Comparison of ENCODE assay signal across 30 mouse cellular contexts in the genomic region with DNA sequence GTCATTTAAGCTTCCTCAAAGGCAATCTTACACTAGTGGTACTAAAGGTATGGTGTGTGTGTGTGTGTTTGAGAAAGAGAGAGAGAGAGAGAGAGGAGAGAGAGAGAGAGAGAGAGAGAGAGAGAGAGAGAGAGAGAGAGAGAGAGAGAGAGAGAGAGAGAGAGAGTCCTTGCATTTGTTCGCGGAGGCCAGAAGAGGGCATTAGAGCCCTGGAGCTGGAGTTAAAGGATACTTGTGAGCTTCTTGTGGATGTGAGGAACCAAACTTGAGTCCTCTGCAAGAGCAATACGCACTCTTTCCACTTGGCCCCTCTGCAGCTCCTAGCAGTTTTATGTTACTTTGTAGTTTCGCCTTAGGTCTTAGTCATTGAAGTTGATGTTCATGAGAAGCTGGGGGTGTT. TPM values are rescaled to one million over a fixed set of nuclear protein-coding genes. Genes with fewer than 3 reads are reported as not detected.
DNase-seq lines count a peak whose midpoint lies in the region; ATAC-seq and TF ChIP-seq lines count a peak whose summit lies in the region.
"Had no signal": no experiment of that assay in that cellular context is flagged by ENCODE, and none has a peak within 500 bp of the region (broad histone marks: within the 10 kb centered on the region; RNA-seq: fewer than 3 reads in every experiment).

No protein-coding gene starts in this region.

- TF ChIP-seq POLR2A in kidney, adult 2 months (IDR thresholded peaks at IDR 0.05; ENCODE audit: low read depth, low read length): no peak

- no peak for ATAC-seq in liver, postnatal 0 days
- no peak for ATAC-seq in liver, embryonic 11.5 days (replicated peaks; ENCODE audit: low FRiP score)
- ATAC-seq: forebrain, embryonic 13.5 days; inflammation-experienced regulatory T-cells, adult 6 months; midbrain, embryonic 16.5 days had no signal

- DNase-seq in kidney, adult 2 months: no peak
- DNase-seq in kidney, postnatal 4 days: no peak
- DNase-seq in liver, postnatal 0 days: no peak
- no peak for DNase-seq in liver, embryonic 11.5 days (ENCODE audit: low spot score)
- DNase-seq in ES-CJ7 (ENCODE audit: low read depth, low spot score) (peak; percentile 48), MEL-GATA-1-ER (ENCODE audit: extremely low read depth, low read depth) (peak; percentile 39)
- no peak for DNase-seq in right cerebral cortex, postnatal 36 days (ENCODE audit: low spot score in 2 of 2)
- no peak for DNase-seq in cerebellum, adult 8-10 months
- DNase-seq: adrenal gland, adult 8-10 months; cerebellum, adult 2 months; cerebellum, postnatal 36 days; gastrocnemius, postnatal 10 days; heart, postnatal 4 days; kidney, adult 9 months; kidney, postnatal 14 days; thymus, postnatal 14 days had no signal

- no peaks in the 10 kb centered on the region for H3K4me1 ChIP-seq in kidney, adult 2 months (ENCODE audit: control insufficient read depth, insufficient read depth, low read length)
- H3K4me1 ChIP-seq in liver, postnatal 0 days (ENCODE audit: insufficient read depth): no peaks in the 10 kb centered on the region
- peaks cover 5% of the 10 kb centered on the region; the same call in 1 of the 2 replicates for H3K4me1 ChIP-seq in liver, embryonic 11.5 days (replicated peaks; ENCODE audit: control insufficient read depth, insufficient read depth, low read length)
- H3K4me1 ChIP-seq: forebrain, embryonic 13.5 days; hindbrain, embryonic 13.5 days; limb, embryonic 10.5 days; limb, embryonic 15.5 days had no signal

- no peak for TF ChIP-seq EP300 in liver, postnatal 0 days (IDR thresholded peaks at IDR 0.05; ENCODE audit: low read depth)

- H3K4me2 ChIP-seq in liver, postnatal 0 days (ENCODE audit: low read depth, low read length): no peak overlapping the region
- no peak overlapping the region for H3K4me2 ChIP-seq in liver, embryonic 11.5 days
- H3K4me2 ChIP-seq: forebrain, embryonic 13.5 days; hindbrain, embryonic 13.5 days; limb, embryonic 15.5 days; midbrain, embryonic 11.5 days had no signal

- H3K27ac ChIP-seq in kidney, adult 2 months (ENCODE audit: insufficient read depth, low read depth, low read length): no peak overlapping the region
- H3K27ac ChIP-seq in liver, postnatal 0 days (ENCODE audit: low read depth): no peak overlapping the region
- H3K27ac ChIP-seq in liver, embryonic 11.5 days (ENCODE audit: low read depth, low read length): no peak overlapping the region
- H3K27ac ChIP-seq: forebrain, embryonic 13.5 days; hindbrain, embryonic 13.5 days; limb, embryonic 10.5 days; limb, embryonic 15.5 days had no signal

- H3K9ac ChIP-seq in liver, postnatal 0 days (replicated peaks): no peak overlapping the region
- H3K9ac ChIP-seq in liver, embryonic 11.5 days (ENCODE audit: low read depth, low read length): no peak overlapping the region
- H3K9ac ChIP-seq: forebrain, embryonic 13.5 days; hindbrain, embryonic 13.5 days; limb, embryonic 15.5 days had no signal

- WGBS in kidney, adult 2 months: 82% methylated on average over 4 of the region's 4 CpGs
- 82% methylated on average over 4 of the region's 4 CpGs for WGBS in liver, postnatal 0 days (ENCODE audit: insufficient replicate concordance)
- WGBS in liver, embryonic 11.5 days: 67% methylated on average over 4 of the region's 4 CpGs

- no peaks in the 10 kb centered on the region for H3K27me3 ChIP-seq in kidney, adult 2 months (replicated peaks; ENCODE audit: control insufficient read depth, insufficient read depth, low read length)
- H3K27me3 ChIP-seq in liver, postnatal 0 days (ENCODE audit: insufficient read depth, low read length): no peaks in the 10 kb centered on the region
- H3K27me3 ChIP-seq in liver, embryonic 11.5 days (replicated peaks; ENCODE audit: control insufficient read depth, insufficient read depth, low read length): no peaks in the 10 kb centered on the region
- H3K27me3 ChIP-seq: CH12.LX; forebrain, embryonic 13.5 days; hindbrain, embryonic 13.5 days; limb, embryonic 15.5 days had no signal

- 0 out of 2 replicates have a peak, but pooled peaks have one; percentile 7 for TF ChIP-seq CTCF in kidney, adult 2 months (conservative IDR thresholded peaks at IDR 0.05; ENCODE audit: insufficient read depth, insufficient read length, low read depth, low read length)
- peak; percentile 46 for TF ChIP-seq CTCF in liver, postnatal 0 days (IDR thresholded peaks at IDR 0.05; ENCODE audit: low read depth)

- H3K4me3 ChIP-seq in kidney, adult 2 months (ENCODE audit: insufficient read depth, low read depth, low read length): no peak overlapping the region
- no peak overlapping the region for H3K4me3 ChIP-seq in liver, postnatal 0 days (ENCODE audit: low read depth, low read length)
- H3K4me3 ChIP-seq in liver, embryonic 11.5 days (ENCODE audit: low read depth, low read length): no peak overlapping the region
- H3K4me3 ChIP-seq: forebrain, embryonic 13.5 days; hindbrain, embryonic 13.5 days; limb, embryonic 10.5 days; limb, embryonic 15.5 days had no signal

- no peaks in the 10 kb centered on the region for H3K36me3 ChIP-seq in kidney, adult 2 months (ENCODE audit: control insufficient read depth, insufficient read depth, low read length)
- no peaks in the 10 kb centered on the region for H3K36me3 ChIP-seq in liver, postnatal 0 days (replicated peaks; ENCODE audit: insufficient read depth, low read length)
- H3K36me3 ChIP-seq in liver, embryonic 11.5 days (ENCODE audit: control insufficient read depth, insufficient read depth, low read length): no peaks in the 10 kb centered on the region
- H3K36me3 ChIP-seq: hindbrain, embryonic 13.5 days; limb, embryonic 15.5 days had no signal

- no peaks in the 10 kb centered on the region for H3K9me3 ChIP-seq in liver, postnatal 0 days (ENCODE audit: low read length)
- H3K9me3 ChIP-seq in liver, embryonic 11.5 days (ENCODE audit: control insufficient read depth, low read length): no peaks in the 10 kb centered on the region
- H3K9me3 ChIP-seq: forebrain, embryonic 13.5 days; G1E; hindbrain, embryonic 13.5 days; limb, embryonic 10.5 days; limb, embryonic 15.5 days had no signal

RNA-seq across cellular contexts. Expression of a gene that starts 11.0 kb away (rescaled TPM):
- 16.6 and 19.3 TPM in 2 replicates for polyA plus RNA-seq in kidney, adult 2 months (2012; rRNA removed)
- polyA plus RNA-seq in liver, postnatal 0 days (2015; fragmentation: Nextera tagmentation; extraction: Ambion mirVana): 1.8 and 2.1 TPM in 2 replicates
- polyA plus RNA-seq in liver, embryonic 11.5 days (2014; fragmentation: Nextera tagmentation; extraction: Ambion mirVana): 5.4 and 8.1 TPM in 2 replicates

RNA-seq across cellular contexts. Expression of a gene that starts 26.8 kb away (rescaled TPM):
- polyA plus RNA-seq in kidney, adult 2 months (2012; rRNA removed): 0.04 and 0.08 TPM in 2 replicates
- 125 and 144 TPM in 2 replicates for polyA plus RNA-seq in liver, postnatal 0 days (2015; fragmentation: Nextera tagmentation; extraction: Ambion mirVana)
- 263 and 274 TPM in 2 replicates for polyA plus RNA-seq in liver, embryonic 11.5 days (2014; fragmentation: Nextera tagmentation; extraction: Ambion mirVana)

RNA-seq across cellular contexts. Expression of a gene that starts 32.1 kb away (rescaled TPM):
- polyA plus RNA-seq in kidney, adult 2 months (2012; rRNA removed): 29.2 and 35.4 TPM in 2 replicates
- polyA plus RNA-seq in liver, postnatal 0 days (2015; fragmentation: Nextera tagmentation; extraction: Ambion mirVana): 54.8 and 61.3 TPM in 2 replicates
- polyA plus RNA-seq in liver, embryonic 11.5 days (2014; fragmentation: Nextera tagmentation; extraction: Ambion mirVana): 169 and 174 TPM in 2 replicates

RNA-seq across cellular contexts. Expression of a gene that starts 54.5 kb away (rescaled TPM):
- polyA plus RNA-seq in kidney, adult 2 months (2012; rRNA removed): 78.4 and 89.6 TPM in 2 replicates
- polyA plus RNA-seq in liver, postnatal 0 days (2015; fragmentation: Nextera tagmentation; extraction: Ambion mirVana): 25.4 and 29.6 TPM in 2 replicates
- 150 and 153 TPM in 2 replicates for polyA plus RNA-seq in liver, embryonic 11.5 days (2014; fragmentation: Nextera tagmentation; extraction: Ambion mirVana)

RNA-seq across cellular contexts. Expression of a gene that starts 55.0 kb away (rescaled TPM):
- polyA plus RNA-seq in kidney, adult 2 months (2012; rRNA removed): 0.13 and 0.29 TPM in 2 replicates
- polyA plus RNA-seq in liver, postnatal 0 days (2015; fragmentation: Nextera tagmentation; extraction: Ambion mirVana): not detected in 2 replicates
- polyA plus RNA-seq in liver, embryonic 11.5 days (2014; fragmentation: Nextera tagmentation; extraction: Ambion mirVana): not detected in 2 replicates
- polyA plus RNA-seq: C2C12; embryonic facial prominence, embryonic 11.5 days; forebrain, embryonic 13.5 days; G1E; inflammation-experienced regulatory T-cells, adult 6 months; limb, embryonic 10.5 days; limb, embryonic 15.5 days; liver, embryonic 16.5 days; neural tube, embryonic 11.5 days; stomach, embryonic 14.5 days had no signal

Comparison
In these comparisons a context has a peak if more than half of its experiments do, and no peak if none do; other contexts are left out.
1. DNase-seq: peak in ES-CJ7 (single experiment) and MEL-GATA-1-ER (single experiment); none in kidney, adult 2 months (single experiment), kidney, postnatal 4 days (0 of 2), liver, postnatal 0 days (single experiment), liver, embryonic 11.5 days (single experiment), right cerebral cortex, postnatal 36 days (0 of 2) and cerebellum, adult 8-10 months (single experiment).
2. RNA of a gene that starts 26.8 kb away (polyA plus RNA-seq): 263 to 274 TPM in liver, embryonic 11.5 days and 125 to 144 TPM in liver, postnatal 0 days; 0.04 to 0.08 TPM in kidney, adult 2 months; every median in the first group is over 100 times any median in the second.